Mouse (Mus musculus) urinary bladder, adult 18-20 months (tissue): ENCODE data around the gene Tjp2.
"Not testable (repeated sequence)": the region's sequence is repeated elsewhere in the genome, so short reads cannot be mapped to it uniquely, and the experiment has no call there.

ENCODE experiments used
- DNase-seq, 2 experiments: peaks; one replicate each; pipeline ENCODE4 v3.0.0; 2022; ENCODE audit warnings: low spot score in 2 of 2, mixed read lengths in 2 of 2

The Tjp2 gene

DNA sequence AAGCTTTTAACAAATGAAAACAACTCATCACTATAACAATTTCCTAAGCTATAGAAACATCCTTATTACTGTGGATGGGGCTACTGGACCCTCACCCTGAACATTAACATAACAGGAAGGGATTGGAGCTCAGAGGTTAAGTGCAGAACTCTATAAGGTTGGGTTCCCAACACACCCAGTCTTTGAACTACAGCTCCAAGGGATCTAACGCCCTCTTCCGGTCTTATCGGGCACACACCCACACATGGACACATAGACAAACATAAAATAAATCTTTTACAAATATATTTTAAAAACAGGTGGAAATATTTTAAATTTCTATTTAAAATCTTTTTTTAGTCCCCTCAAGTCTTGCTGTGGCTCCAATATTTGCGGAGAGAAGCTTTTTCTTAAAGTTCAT lies 3.4 kb downstream of the Tjp2 start:
- DNase-seq: no peak

DNA sequence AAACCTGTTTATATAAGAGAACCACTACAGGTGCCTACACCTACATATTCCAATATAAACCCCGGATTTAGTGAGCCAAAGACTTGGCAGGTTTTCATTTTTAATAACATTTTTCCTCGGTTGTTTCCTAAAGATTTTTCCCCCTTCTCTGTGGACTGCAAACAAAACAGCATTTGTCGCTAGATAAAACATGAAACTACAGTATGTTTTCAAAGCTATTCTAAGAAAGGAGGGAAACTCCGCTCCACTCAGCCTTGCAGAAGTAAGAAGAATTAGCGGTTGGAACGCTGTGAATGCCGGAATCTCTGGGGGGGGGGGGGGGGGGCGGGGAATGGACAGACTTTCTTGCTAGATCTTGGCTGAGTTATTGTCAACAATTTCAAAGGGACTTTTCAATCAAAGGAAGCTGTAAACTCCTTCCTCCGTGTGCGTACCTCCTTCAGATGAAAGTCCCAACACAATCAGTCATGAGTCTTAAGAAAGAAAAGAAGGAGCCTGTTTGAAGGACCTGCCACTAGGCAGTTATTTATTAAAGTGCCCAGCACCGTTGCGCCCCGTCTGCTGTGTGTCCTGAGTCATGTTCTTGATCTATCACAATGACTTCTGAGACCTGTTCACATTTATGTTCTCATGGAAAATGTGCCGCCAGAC lies 3.9 kb downstream of the Tjp2 start:
- DNase-seq: no peak

DNA sequence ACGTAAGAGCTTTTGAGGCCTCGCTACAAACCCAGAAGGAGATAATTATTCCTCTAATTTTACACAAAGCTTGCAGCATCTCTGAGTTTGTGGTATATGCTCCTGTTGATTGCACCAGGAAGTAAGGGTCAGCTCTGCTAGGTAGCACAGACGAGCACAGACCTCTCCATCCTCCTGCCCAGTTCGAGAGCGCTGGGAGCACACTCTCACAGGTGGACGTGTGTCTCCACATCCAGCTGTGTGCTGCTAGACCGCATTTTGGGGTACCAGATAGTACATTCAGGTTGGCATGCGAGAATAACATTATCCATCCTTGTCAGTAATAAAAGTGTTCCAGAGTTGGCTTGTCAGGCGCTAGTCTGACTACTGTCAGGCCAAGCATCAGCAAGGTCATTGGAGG lies 5.8 kb downstream of the Tjp2 start:
- no peak for DNase-seq

DNA sequence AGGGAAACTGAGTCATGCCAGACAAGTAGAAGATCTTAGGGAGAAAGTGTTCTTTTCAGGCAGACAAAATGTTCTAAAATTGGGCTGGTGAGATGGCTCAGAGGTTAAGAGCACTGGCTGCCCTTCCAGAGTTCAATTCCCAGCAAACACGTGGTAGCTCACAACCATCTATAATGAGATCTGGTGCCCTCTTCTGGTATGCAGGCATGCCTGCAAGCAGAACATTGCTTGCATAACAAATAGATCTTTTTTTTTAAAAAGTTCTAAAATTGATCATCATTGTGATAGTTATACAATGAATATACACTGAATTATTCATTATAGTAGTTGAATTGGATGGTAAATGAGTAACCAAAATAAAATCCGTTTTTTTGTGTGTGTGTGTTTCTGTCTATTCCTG lies 6.5 kb downstream of the Tjp2 start:
- DNase-seq: no peak

DNA sequence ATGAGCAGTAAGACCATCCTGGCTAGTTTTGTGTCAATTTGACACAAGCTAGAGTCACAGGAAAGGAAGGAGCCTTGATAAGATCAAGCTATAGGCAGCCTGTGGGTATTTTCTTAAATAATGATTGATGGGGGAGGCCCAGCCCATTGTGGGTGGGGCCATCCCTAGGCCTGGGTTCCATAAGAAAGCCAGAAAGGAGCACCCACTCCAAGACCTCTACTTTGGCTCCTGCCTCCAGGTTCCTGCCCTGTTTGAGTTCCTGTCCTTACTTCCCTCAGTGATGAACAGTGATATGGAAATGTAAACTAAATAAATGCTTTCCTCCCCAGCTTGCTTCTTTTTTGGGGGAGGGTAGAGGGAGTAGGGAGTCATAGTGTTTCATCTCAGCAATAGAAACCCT lies 7.0 kb downstream of the Tjp2 start:
- no peak for DNase-seq

DNA sequence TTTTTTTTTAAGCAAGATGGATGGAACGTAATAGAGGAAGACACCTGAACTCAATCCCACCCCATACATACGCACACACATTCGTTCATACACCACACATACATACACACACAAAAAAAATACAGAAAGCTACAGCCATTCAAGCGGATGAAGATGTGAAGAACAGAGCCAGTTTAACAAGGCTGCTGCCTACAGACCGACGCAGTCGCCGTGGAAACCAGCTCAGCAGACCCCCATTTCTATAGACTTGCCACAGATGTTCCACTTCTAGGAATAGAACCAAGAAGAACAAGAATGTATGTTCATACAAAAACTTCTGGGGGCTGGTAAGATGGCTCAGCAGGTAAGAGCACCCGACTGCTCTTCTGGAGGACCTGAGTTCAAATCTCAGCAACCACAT lies 8.1 kb downstream of the Tjp2 start:
- DNase-seq: no peak

DNA sequence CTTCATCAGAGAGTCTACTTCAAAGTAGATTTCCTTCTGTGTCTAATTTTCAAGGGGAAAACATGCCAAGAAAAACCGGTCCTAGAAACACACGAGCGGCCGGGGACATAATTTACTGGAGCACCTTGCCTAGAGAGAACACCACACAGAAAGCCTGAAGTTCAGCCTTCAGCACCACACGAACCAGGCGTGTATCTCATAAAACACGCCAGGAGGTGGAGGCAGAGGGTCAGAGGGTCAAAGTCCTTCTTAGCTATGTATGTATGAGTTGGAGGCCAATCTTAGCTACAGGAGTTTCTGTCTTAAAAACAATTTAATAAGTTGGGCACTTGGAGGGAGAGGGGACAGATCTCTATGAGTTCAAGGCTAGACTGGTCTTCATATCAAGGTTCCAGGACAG lies 9.9 kb downstream of the Tjp2 start:
- no peak for DNase-seq

DNA sequence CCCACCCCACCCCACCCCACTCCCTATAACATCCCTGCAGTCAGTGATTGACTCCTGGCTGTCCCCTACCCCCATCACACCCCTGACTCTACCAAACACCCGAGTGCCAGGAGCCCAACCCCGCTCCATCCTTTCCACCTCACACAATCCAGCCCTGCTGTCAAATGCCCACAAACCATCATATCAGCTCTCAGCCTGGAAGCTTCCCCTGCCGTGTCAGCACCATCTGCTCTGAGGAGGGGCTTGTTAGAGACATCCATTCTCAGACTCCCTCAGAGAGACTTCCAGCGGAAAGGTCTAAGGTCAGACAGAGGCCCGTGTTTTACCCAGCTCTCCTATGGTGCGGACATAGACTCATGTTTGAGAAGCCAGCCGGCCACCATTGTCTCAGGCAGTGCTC lies 11.5 kb downstream of the Tjp2 start:
- no peak for DNase-seq

DNA sequence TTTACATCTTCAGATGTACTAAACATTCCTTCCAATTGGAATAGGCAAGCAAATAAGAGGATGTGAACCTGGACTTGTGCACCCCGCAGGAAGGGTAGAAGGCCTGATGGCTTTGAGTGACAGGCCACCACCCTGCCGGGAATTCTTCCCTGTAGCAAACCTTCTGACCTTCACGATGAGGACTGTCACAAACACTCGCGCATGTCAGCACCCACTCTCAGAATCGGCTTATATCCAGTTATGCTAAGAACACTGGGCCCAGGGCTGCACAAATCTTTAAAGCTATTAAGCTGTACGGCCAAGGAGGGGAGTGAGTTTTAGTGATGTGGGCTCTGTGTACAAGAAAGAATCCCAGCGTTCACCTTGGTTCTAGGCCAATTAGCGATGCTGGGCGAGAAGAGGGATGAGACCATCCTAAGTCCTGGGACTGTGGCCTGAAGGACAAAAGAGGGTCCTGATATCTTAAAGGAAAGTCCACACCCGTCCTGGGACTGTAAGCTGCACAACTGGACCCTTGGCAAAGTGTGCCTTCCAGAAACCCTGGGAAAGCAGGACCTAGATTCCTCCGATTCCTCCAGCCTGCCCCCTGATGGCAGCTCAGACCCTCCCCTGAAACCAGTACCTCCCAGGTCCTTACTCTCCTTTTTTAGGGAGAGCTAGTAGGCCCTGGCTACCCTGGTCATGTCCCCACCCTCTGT lies 12.1 kb downstream of the Tjp2 start:
- no peak for DNase-seq

DNA sequence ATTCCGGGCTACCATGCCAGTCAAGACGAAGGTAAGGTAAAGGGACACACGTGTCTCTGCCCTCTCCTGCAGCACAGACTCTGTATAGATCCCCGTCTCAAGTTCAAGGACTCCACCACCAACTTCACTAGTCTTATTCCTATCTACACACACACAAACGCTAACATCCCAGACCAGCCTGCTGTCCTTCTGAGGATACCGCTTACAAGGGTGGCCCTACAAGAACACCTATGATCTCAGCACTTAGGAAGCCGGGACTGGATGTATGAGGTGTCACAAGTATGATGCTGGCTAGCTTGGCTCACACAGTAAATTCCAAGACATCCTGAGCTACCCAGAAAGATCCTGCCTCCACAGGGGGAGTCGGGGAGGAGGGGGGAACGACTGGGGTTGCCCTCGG lies 13.7 kb downstream of the Tjp2 start:
- DNase-seq: no peak

DNA sequence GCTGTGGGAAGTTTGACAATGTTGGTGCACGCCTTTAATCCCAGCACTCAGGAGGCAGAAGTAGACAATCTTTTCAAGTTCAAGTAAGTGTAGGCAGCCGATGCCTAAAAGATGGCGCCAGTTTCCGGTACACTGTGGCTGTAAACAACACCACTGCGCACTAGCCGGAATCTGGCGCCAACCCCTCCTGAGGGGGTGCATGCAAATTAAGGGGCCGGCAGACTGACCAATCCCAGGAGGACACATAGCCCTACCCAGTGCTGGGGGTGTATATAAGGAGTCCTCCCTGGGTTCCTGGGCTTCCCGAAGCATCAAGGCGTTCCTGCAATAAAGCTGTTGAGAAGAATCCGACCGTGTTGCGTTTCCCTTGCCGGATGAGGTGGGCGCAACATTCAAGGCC lies 15.3 kb downstream of the Tjp2 start:
- no peak for DNase-seq

DNA sequence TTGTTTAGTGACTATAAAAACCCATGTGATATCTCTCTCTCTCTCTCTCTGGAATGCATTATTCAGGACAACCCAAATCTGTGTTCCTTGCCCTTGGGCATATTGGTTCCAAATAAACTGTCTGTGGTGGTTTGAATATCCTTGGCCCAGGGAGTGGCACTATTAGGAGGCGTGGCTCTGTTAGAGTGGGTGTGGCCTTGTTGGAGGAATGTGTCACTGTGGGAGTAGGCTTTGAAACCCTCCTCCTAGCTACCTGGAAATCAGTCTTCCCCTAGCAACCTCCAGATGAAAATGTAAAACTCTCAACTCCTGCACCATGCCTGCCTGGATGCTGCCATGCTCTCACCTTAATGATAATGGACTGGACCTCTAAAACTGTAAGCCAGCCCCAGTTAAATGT lies 16.9 kb downstream of the Tjp2 start:
- no peak for DNase-seq

DNA sequence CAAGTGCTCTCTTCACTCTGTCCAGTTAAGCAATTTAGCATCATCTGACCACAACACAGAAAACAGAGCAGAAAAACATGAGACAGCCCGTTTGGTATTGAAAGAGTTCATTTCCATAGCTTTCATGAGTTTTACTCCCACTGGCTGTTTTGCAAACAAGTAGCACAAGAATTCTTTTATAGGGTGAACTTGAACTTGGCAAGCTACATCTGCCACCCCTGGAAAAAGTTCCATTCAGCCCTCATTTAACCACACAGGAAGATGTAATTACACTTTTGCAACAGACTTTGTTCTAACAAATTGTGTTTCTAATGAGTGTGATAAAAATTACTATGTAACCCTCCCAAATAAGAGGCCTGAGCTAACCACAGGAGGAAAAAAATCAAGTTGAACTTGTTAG lies 19.8 kb downstream of the Tjp2 start:
- DNase-seq: no peak

DNA sequence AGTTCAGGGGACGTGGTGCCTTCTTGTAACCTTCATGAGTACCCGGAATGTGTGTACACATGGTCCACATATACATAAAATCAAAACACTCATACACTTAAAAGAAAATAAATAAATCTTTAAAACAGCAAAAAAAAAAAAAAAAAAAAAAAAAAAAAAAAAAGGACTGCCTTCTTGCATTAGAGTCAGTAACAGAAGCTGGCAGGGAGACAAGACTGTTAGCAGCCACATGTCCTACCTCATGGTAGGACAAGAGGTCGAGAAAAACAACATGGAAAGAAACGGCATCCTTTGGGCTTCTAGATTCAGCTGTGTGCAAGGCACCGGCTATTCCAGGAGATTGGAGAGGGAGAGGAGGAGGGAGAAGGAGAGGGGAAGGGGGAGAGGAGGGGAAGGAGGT lies 23.0 kb downstream of the Tjp2 start:
- no peak for DNase-seq

DNA sequence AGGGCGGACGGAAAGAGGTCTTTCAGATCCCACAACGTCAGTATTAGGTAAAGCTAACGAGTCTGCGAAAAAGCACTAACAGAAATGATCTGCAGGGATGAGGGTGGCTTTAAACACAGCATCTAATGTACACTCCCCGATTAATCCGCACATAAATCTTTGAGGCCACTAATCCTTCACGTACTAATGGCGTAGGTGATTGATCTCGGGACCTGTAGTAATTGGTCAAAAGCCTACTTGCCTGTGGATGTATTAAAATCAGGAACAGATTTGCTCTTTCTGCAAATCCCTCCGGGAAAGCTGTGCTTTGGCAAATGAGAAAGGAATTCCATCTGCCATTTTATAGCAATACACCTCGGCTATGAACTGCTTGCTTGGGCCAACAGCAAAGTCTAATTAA lies 24.3 kb downstream of the Tjp2 start:
- no peak for DNase-seq

DNA sequence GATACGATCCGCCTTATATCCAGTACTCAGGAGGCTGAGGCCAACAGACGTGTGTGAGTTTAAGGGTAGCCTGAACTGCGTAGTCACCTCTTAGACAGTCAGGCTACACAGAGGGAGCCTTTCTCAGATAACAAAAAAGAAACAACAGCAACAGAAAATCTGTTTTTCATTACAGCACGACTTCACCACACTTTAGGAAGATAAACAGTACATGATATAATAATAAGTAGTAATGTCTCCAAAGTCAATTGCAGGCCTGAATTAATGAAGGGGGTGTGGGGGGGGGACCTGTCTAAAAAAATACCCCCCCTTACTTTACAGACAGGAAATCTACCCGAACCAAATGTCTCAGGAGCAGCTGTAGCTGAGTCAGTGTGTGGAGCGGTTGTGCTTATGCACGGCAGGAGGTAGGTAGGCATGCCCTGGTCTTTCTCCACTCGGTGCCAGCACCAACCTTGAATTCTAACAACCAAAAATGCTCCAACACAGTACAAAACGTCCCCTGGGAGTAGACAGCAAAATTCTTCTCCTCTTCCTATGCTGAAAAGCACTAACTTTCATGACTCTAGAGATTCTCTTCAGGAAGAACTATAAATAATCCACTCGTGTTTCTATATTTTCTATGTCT lies 26.0 kb downstream of the Tjp2 start:
- no peak for DNase-seq

DNA sequence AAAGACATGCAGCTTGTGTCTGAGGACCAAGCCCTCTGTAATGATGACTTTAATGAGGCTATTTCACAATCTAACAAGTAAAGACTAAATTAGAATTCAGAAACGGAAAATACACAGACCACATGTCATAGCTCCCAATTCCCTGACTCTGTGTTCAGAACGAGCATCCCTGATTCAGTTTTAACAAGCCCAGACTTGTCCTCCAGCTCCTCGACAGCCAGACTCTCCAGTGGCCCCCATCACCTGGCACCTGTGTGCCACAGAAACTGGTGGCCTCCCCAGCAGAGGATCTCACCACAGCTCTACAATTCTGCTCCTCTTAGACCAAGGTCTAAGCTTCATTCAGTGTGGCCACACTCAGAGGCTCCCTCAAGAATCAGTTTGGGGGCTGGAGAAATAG lies 27.5 kb downstream of the Tjp2 start:
- no peak for DNase-seq

DNA sequence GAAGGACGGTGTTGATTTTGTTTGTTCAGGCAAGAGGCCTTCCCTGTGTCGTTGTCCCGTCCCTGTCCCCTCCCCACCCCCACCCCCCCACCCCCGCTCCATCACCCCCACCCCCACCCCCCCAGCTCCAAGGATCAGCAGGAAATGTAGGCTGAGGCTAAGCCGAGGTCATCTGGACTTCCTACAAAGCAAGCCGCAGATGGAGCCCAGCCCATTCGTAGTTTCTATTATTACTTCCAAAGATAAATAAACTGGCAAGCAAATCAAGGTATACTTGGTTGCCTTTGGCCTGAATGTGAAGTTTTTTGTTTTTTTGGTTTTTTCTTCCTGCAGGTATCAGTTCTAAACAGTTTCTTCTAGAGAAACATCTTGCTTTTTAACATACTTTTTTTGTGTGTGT lies 29.6 kb downstream of the Tjp2 start:
- DNase-seq: no peak

DNA sequence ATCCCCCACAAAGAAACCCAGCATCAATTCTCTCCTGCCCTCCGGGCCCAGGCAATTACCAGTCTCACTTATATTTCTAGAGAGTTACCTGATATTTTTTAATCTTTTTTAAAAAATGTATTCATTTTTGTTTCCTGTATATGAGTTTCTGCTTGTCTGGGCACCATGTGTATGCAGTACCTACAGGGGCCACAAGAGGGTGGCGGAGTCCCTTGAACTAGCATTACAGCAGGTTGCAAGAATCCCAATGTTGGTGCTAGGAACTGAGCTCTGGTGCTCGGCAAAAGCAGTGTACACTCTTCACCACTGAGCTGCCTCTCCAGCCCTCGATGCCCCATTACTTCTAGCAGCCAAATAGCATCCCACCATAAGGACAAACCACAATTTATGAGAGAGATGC lies 30.6 kb downstream of the Tjp2 start:
- no peak for DNase-seq

DNA sequence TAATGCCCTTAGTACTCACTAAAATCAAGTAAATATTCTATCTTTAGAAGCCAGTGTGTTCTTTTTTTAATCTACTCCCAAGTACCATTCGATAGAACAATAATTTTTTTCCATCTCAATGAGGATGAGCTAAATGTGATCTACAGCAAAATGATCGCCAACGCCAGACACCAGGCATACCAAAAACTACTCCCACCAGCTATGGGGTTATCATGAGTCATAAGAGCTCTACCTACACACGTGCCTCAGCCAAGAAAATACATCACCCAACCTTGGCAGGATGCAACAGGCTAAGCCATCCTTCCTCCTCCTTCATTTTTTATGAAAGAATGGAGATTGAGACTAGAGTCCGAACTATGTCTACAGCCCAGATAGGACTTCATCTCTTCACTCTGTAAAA lies 31.9 kb downstream of the Tjp2 start:
- DNase-seq: no peak

DNA sequence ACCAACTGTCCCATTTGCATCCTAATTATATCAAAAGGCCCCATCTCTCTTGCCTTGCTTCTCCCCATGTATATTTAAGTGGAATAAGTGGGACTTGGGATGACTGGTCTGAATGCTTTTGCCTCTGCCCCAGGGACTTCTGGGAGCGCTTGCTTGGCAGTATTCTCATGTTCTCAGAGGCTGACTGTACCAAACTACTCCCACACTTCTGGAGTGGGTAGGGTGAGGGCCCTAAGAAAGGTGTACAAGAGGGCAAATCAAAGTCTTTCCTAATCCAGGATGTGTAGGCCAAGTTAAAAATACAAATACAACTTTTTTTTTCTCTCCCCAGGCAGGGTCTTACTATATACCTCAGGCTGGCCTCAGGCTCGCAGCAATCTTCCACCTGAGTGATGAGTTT lies 37.0 kb downstream of the Tjp2 start:
- no peak for DNase-seq

DNA sequence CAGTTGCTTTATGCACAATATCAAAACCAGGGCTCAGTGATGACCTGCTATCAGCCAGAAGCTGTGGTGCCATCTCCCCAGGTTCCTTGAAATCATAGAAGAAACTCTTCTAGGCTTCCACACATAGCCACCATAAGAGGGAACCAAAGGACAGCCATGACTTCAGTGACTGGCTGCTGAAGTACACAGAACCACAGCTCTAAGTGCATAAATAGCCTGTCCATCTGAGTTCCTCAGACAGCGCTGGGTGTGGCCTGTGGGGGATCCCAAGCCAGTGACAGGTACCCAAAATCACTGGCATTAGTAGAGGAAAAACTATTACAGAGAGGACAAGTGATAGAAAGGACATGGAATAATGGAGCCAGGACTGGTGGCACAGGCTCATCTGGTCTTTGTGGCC lies 37.5 kb downstream of the Tjp2 start:
- DNase-seq: not testable (repeated sequence)

DNA sequence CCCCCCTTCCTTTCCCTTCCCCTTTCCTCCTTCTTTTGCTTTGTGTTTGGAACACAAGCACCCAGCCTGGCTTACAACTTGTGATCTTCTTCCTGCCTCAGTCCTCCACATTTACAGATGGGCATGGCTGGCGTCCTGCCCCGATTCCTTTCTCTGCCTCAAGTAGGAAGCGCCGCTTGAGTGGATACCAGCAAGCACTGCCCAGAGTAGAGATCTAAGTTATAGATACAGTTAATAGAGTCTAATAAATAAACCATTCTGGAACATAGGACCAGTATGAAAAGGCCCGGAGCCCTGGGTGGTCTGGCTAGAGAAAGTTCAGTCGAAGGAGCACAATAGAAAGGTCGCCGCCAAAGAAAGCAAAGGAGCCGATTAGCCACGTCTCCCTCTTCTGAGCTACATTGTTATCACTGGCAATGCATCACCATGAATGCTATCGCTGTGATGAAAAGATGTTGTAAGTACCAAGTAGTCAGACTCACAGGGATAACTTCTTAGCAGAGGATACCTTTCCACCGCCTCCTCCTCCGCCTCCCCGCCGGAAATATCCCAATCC lies 41.1 kb downstream of the Tjp2 start:
- no peak for DNase-seq
